Mouse (Mus musculus): Measurements from ENCODE around the gene Hnrnpul2.

GRCm38 (mm10) chr19:8842961-8843360 is 23.2 kb downstream of the Hnrnpul2 start:
- TF ChIP-seq CTCF (IDR thresholded peaks at IDR 0.05; ENCODE audit: low read depth) (no peak), EP300 (IDR thresholded peaks at IDR 0.05; ENCODE audit: low read depth) (no peak)
